Mouse (Mus musculus): ENCODE results near the gene Lce6a. TPM values are rescaled to one million over a fixed set of nuclear protein-coding genes. Genes with fewer than 3 reads are reported as not detected.

Lce6a gene
- polyA plus RNA-seq, 1 experiment from 2014 or later = not detected

GRCm38 (mm10) chr3:92572514-92573155 is 48.8 kb downstream of the Lce6a start:
- no peak for DNase-seq (ENCODE audit: low spot score)

Other genes starting within 250 kb of the Lce6a start
- gene Sprr2h, start 236.0 kb downstream of the Lce6a start, polyA plus RNA-seq (2015; fragmentation: Nextera tagmentation; extraction: Ambion mirVana) = 0.39 TPM in 1 of 2 replicates, not detected in the other
- gene Sprr2i, start 213.7 kb downstream of the Lce6a start, polyA plus RNA-seq (2015; fragmentation: Nextera tagmentation; extraction: Ambion mirVana) = 1.7 and 2.3 TPM in 2 replicates
- gene Sprr2j-ps, start 203.6 kb downstream of the Lce6a start, polyA plus RNA-seq (2015; fragmentation: Nextera tagmentation; extraction: Ambion mirVana) = 0.19 and 0.29 TPM in 2 replicates
- 9.3 and 9.4 TPM in 2 replicates for gene Gm9774, start 192.2 kb downstream of the Lce6a start, polyA plus RNA-seq (2015; fragmentation: Nextera tagmentation; extraction: Ambion mirVana)
- gene Sprr2k, start 189.1 kb downstream of the Lce6a start, polyA plus RNA-seq (2015; fragmentation: Nextera tagmentation; extraction: Ambion mirVana) = 0.46 and 0.49 TPM in 2 replicates
- 0.68 and 1.1 TPM in 2 replicates for gene Sprr1b, start 182.9 kb downstream of the Lce6a start, polyA plus RNA-seq (2015; fragmentation: Nextera tagmentation; extraction: Ambion mirVana)
- 1.4 TPM in 1 of 2 replicates, not detected in the other for gene Sprr3, start 162.9 kb downstream of the Lce6a start, polyA plus RNA-seq (2015; fragmentation: Nextera tagmentation; extraction: Ambion mirVana)
- gene Sprr1a, start 135.8 kb downstream of the Lce6a start, polyA plus RNA-seq (2015; fragmentation: Nextera tagmentation; extraction: Ambion mirVana) = 14.9 and 17.7 TPM in 2 replicates
- 1.1 TPM in 1 of 2 replicates, not detected in the other for gene Sprr4, start 121.2 kb downstream of the Lce6a start, polyA plus RNA-seq (2015; fragmentation: Nextera tagmentation; extraction: Ambion mirVana)
- 0.46 TPM in 1 of 2 replicates, not detected in the other for gene 2310046K23Rik, start 87.1 kb downstream of the Lce6a start, polyA plus RNA-seq (2015; fragmentation: Nextera tagmentation; extraction: Ambion mirVana)
- gene Ivl, start 47.9 kb downstream of the Lce6a start, polyA plus RNA-seq (2015; fragmentation: Nextera tagmentation; extraction: Ambion mirVana) = 0.14 and 0.25 TPM in 2 replicates
- 0.16 TPM in 1 of 2 replicates, not detected in the other for gene Smcp, start 32.7 kb downstream of the Lce6a start, polyA plus RNA-seq (2015; fragmentation: Nextera tagmentation; extraction: Ambion mirVana)
- not detected in 2 replicates for gene 2210017I01Rik, start 14.2 kb downstream of the Lce6a start, polyA plus RNA-seq (2015; fragmentation: Nextera tagmentation; extraction: Ambion mirVana)
- 0.34 TPM in 1 of 2 replicates, not detected in the other for gene Lce1a1, start 26.6 kb upstream of the Lce6a start, polyA plus RNA-seq (2015; fragmentation: Nextera tagmentation; extraction: Ambion mirVana)
- gene Lce1b, start 35.3 kb upstream of the Lce6a start, polyA plus RNA-seq (2015; fragmentation: Nextera tagmentation; extraction: Ambion mirVana) = not detected in 2 replicates
- gene Lce1a2, start 48.7 kb upstream of the Lce6a start, polyA plus RNA-seq (2015; fragmentation: Nextera tagmentation; extraction: Ambion mirVana) = 0.20 and 0.49 TPM in 2 replicates
- gene Lce1c, start 57.6 kb upstream of the Lce6a start, polyA plus RNA-seq (2015; fragmentation: Nextera tagmentation; extraction: Ambion mirVana) = not detected in 2 replicates
- gene Lce1d, start 65.5 kb upstream of the Lce6a start, polyA plus RNA-seq (2015; fragmentation: Nextera tagmentation; extraction: Ambion mirVana) = not detected in 2 replicates
- gene Lce1e, start 87.4 kb upstream of the Lce6a start, polyA plus RNA-seq (2015; fragmentation: Nextera tagmentation; extraction: Ambion mirVana) = 0.27 and 0.39 TPM in 2 replicates
- not detected in 2 replicates for gene Lce1f, start 98.7 kb upstream of the Lce6a start, polyA plus RNA-seq (2015; fragmentation: Nextera tagmentation; extraction: Ambion mirVana)
- gene Gm38119, start 117.4 kb upstream of the Lce6a start, polyA plus RNA-seq (2015; fragmentation: Nextera tagmentation; extraction: Ambion mirVana) = not detected in 2 replicates
- gene Lce1g, start 130.7 kb upstream of the Lce6a start, polyA plus RNA-seq (2015; fragmentation: Nextera tagmentation; extraction: Ambion mirVana) = 0.14 TPM in 1 of 2 replicates, not detected in the other
- 0.21 and 0.50 TPM in 2 replicates for gene Lce1h, start 143.4 kb upstream of the Lce6a start, polyA plus RNA-seq (2015; fragmentation: Nextera tagmentation; extraction: Ambion mirVana)
- gene Lce1i, start 157.2 kb upstream of the Lce6a start, polyA plus RNA-seq (2015; fragmentation: Nextera tagmentation; extraction: Ambion mirVana) = 0.24 and 0.26 TPM in 2 replicates
- 1.4 and 1.5 TPM in 2 replicates for gene Lce1j, start 168.9 kb upstream of the Lce6a start, polyA plus RNA-seq (2015; fragmentation: Nextera tagmentation; extraction: Ambion mirVana)
- not detected in 2 replicates for gene Lce1k, start 186.2 kb upstream of the Lce6a start, polyA plus RNA-seq (2015; fragmentation: Nextera tagmentation; extraction: Ambion mirVana)
- gene Kprp, start 205.6 kb upstream of the Lce6a start, polyA plus RNA-seq (2015; fragmentation: Nextera tagmentation; extraction: Ambion mirVana) = 0.04 and 0.10 TPM in 2 replicates
- not detected in 2 replicates for gene Lce1l, start 229.6 kb upstream of the Lce6a start, polyA plus RNA-seq (2015; fragmentation: Nextera tagmentation; extraction: Ambion mirVana)
- gene 2310050C09Rik, start 248.6 kb upstream of the Lce6a start, polyA plus RNA-seq (2015; fragmentation: Nextera tagmentation; extraction: Ambion mirVana) = 0.19 TPM in 1 of 2 replicates, not detected in the other

Measured in thymus, postnatal 0 days (tissue).